Mouse (Mus musculus) megakaryocyte-erythroid progenitor cell, adult 5-6 weeks (primary cell): ENCODE results near the gene Commd9. TPM values are rescaled to one million over a fixed set of nuclear protein-coding genes. Genes with fewer than 3 reads are reported as not detected.

Source experiments
- ATAC-seq: replicated peaks from 2 replicates; pipeline ENCODE4 v1.8.0; 2016; ENCODE audit warnings: mild to moderate bottlenecking, inconsistent platforms; ENCODE audit not compliant: severe bottlenecking, poor library complexity, low FRiP score, low TSS enrichment
- total RNA-seq, 2 experiments: library from RNA; stranded (forward) in 1 of 2; stranded (reverse) in 1 of 2; fragments of 200-1000, 215-1000 nt in 1 of 2; fragments of >200 nt in 1 of 2; fragmentation: Nextera tagmentation in 1 of 2; gene quantifications; 2 replicates each; pipeline ENCODE4 v1.2.3; 2014 to 2017

Gene Commd9
- total RNA-seq, 2 experiments from 2014 or later: 16.2 to 34.9 TPM

GRCm38 (mm10) chr2:101907386-101908022, 21.5 kb downstream of the Commd9 start:
- ATAC-seq: no peak

DNA sequence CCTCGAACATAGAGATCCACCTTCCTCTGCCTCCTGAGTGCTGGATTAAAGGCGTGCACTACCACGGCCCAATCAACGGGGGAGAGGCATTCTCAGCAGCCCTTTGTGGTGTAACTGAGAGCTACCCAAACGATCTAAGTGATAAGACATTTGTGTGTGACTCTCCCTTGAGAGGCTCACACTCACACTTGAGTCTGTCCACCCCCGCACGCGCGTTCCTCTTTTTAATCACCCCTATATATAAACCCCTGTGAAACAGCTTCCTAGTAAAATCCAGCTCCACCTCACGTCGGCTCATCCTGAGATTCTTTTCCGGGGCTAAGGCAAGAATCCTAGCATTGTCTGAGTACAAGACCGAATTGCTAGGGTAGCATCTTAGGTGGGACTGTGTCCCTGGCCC, 22.7 kb downstream of the Commd9 start:
- 0 out of 2 replicates have a peak, but pooled peaks have one; percentile 37 for ATAC-seq

GRCm38 (mm10) chr2:101909326-101910080, 23.5 kb downstream of the Commd9 start:
- no peak for ATAC-seq

GRCm38 (mm10) chr2:101918518-101918917, 32.5 kb downstream of the Commd9 start:
- ATAC-seq: no peak

- no peak for ATAC-seq
Observed at GRCm38 (mm10) chr2:101920136-101920554, 34.1 kb downstream of the Commd9 start.

DNA sequence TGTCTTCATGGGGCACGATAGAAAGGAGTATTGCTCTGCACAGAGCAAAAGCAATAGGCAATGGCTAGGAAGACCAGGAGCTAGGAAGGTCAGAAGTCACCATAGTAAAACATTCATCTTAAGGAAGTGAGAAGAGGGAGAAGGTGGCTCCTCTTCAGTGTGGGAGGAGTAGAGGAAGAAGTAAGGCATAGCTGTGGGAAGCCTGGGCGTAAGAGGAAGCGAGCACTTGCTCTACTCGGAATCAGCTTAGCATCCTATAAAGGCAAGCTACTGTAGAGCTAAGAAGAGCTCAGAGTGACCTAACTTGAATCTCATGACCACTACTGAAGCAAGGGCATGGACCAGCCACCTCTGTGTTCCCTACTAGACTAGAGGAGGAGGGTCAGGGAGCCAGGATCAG, 36.3 kb downstream of the Commd9 start:
- ATAC-seq: no peak

DNA sequence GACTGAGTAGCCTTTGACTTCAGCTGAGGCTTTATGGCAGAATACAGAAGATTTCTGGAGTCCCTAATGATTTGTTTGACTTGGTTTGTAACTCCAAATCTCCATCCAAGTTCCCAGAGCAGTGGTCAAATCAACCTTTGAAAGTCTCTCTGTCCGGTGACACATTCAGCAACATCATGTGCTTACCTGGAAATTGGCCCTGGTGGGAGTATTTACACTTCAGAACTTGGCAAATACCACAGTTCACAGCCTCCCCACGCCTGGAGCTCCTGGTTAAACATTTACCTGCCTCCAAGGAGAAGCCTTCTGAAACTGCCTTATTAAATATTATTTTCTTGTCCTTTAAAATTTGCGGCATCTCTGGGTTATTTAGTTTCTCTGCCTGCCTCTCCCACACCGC, 37.1 kb downstream of the Commd9 start:
- ATAC-seq: no peak

- no peak for ATAC-seq
Observed at GRCm38 (mm10) chr2:101925183-101925582, 39.1 kb downstream of the Commd9 start.

DNA sequence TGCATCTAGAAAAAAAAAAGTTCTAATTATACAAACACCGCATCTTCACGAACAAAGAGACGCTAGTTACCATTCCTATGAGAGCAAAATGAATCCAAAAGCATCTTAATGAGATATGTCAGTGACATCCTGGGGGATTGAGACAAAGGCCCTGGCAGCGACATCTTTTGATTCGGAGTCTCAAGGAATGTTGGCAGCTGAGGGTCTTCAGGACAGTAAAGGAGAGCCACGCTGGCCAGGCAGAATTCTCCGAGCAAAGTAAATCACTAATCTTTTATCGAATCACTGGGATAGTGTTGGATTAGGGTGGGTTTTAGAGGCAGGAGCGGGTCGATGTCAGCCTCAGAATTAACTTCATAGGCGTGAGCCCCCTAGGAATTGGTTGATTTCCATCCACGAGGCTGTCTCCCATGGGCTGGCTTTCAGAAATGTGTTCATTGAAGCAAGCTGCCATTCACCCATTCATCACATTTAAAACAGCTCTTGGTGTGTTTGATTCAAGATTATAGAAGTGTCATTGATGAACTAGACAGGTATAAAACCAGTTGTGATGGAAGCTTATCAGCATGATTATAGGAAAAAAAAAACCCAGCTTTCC, 39.6 kb downstream of the Commd9 start:
- ATAC-seq: no peak

DNA sequence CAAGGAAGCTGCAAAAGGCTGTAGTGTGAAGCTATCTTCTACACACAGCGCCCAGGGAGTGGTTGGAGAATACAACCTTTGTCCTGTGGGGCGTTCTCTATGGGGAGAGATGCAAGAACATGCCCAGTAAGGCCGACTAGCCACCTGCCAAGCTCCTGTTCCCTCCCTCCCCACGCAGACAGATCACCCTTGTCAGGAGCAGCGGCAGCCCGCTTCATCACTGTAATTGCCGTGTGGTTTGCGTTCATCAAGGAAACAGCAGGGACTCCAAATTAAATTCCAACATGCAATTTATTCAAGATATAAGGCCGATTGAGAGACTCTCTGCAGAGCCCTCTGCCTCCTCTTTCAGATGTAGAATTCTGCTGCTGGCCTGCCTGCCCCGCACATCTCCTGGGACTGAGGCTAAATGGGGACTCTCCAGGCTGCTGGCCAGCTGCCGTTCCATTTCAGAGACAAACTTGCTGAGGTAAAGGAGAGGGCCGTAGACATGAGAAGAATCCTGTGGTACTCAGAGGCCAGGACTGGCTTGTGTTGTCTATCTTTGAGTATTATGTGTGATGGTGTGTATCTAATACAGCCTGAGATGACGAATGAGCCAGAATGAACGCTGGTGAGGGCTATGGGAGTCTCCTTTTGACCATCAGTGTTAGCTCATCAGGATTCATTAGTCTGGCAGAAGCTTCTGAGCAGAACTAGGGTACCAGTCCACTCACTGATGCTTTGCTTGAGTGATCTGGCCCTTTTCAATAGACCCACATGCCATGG, 46.3 kb downstream of the Commd9 start:
- no peak for ATAC-seq

GRCm38 (mm10) chr2:101933301-101933700, 47.3 kb downstream of the Commd9 start:
- no peak for ATAC-seq

DNA sequence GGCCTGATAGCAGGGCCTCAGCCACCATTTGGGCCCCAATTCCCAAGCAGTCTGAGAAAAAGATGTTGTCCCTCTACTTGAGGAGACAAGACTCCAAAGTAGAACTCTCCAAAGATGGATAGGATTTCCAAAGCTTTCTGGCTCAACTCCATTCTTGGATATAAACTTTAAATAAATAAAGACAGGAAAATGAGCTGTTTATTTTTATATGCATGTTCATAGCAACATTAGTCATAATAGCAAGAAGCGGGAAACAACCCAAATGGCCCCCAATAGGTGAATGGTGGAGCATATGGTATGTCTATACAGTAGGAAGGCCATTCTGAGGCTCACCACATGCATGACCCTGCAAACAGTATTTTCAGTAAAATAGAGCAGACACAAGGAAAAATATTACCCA, 49.0 kb downstream of the Commd9 start:
- ATAC-seq: no peak

DNA sequence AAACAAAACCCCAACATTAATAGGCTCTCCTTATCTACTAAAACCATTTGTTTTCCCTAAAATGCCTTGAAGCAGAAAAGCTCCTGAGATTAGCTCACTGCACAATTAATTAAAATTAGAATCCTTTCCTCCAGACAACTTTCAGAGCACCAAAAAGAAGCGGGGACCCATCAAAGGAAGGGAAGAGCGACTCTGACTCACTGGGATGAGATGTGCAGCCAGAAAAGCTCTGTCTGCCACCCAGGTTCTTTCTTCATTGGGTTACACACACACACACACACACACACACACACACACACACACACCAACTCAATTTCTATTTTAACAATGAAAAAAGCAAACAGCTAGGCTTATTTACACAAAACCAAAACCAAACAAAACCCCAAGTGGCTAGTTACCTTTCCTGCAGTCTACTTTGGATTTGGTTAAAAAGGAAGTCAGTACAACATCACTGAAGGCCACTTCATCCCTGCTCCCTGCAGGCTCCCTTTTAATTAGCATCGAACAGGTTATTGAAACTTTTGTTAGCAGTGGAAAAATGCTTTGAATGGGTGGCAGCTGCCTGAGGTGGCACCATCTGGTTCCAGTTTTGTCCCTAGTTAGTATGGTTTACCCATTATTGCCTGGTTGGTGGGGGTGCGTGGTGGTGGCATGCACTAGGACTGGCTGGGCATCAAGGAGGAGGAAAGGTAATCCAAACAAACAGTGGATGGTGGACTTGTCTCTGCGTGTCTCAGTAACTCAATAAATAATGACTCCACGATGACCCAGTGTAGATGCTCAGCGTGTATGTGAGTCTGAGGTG, 64.9 kb downstream of the Commd9 start:
- no peak for ATAC-seq

Other genes starting within 250 kb of the Commd9 start
- gene Rag1, start 236.7 kb upstream of the Commd9 start, total RNA-seq (2014; fragmentation: Nextera tagmentation): 0.99 and 2.2 TPM in 2 replicates
- 0.23 and 1.1 TPM in 2 replicates for gene Rag1, start 236.7 kb upstream of the Commd9 start, total RNA-seq (2017)
- gene B230118H07Rik, start 236.7 kb upstream of the Commd9 start, total RNA-seq (2014; fragmentation: Nextera tagmentation): 13.1 and 34.1 TPM in 2 replicates
- gene B230118H07Rik, start 236.7 kb upstream of the Commd9 start, total RNA-seq (2017): 45.4 and 76.2 TPM in 2 replicates
- 18.3 and 26.1 TPM in 2 replicates for gene Traf6, start 207.8 kb upstream of the Commd9 start, total RNA-seq (2014; fragmentation: Nextera tagmentation)
- gene Traf6, start 207.8 kb upstream of the Commd9 start, total RNA-seq (2017): 13.9 and 15.3 TPM in 2 replicates
- 2.2 and 8.0 TPM in 2 replicates for gene Prr5l, start 3.2 kb upstream of the Commd9 start, total RNA-seq (2014; fragmentation: Nextera tagmentation)
- gene Prr5l, start 3.2 kb upstream of the Commd9 start, total RNA-seq (2017): 0.47 TPM in 1 of 2 replicates, not detected in the other